Mouse (Mus musculus) hindbrain, postnatal 0 days (tissue): ENCODE measurements at regions not wholly inside any gene's neighbourhood (a gene's known extent, or its start where the extent isn't known, plus 50 kb on each side); places are given as distances from the start of the nearest gene placed in this dataset.
A peak's percentile ranks its signal among the peaks of the same experiment; 100 is the strongest.

Experiments used
- ATAC-seq: fragments of 200-750 bp; cut with Nextera tagmentation; 2 replicates; pipeline ENCODE4 v1.8.0; 2017; ENCODE audit warnings: mild to moderate bottlenecking, moderate TSS enrichment, moderate library complexity
- DNase-seq: peaks from one replicate; pipeline ENCODE4 v3.0.0-alpha.2; 2015; ENCODE audit warnings: low spot score
- H3K27ac ChIP-seq: fragments of 300-500 bp; sonication (generic); 2 replicates; pipeline ENCODE4 v1.5.1; 2014; ENCODE audit warnings: mild to moderate bottlenecking
- H3K27me3 ChIP-seq: fragments of 300-500 bp; sonication (generic); 2 replicates; pipeline ENCODE4 v1.6.1; 2014; ENCODE audit warnings: low read length, mixed read lengths; ENCODE audit not compliant: insufficient read depth
- H3K36me3 ChIP-seq: fragments of 300-500 bp; sonication (generic); 2 replicates; pipeline ENCODE4 v1.6.1; 2014; ENCODE audit warnings: low read length, mixed read lengths; ENCODE audit not compliant: insufficient read depth
- H3K4me1 ChIP-seq: fragments of 300-500 bp; sonication (generic); 2 replicates; pipeline ENCODE4 v1.6.1; 2014; ENCODE audit warnings: antibody characterized with exemption, low read length, mixed read lengths; ENCODE audit not compliant: insufficient read depth
- H3K4me2 ChIP-seq: fragments of 300-500 bp; sonication (generic); 2 replicates; pipeline ENCODE4 v1.6.1; 2014; ENCODE audit warnings: low read depth, mild to moderate bottlenecking, low read length, moderate library complexity, mixed read lengths
- H3K4me3 ChIP-seq: fragments of 300-500 bp; sonication (generic); 2 replicates; pipeline ENCODE4 v1.5.1; 2014; ENCODE audit warnings: low read length
- H3K9ac ChIP-seq: fragments of 300-500 bp; sonication (generic); replicated peaks from 2 replicates; pipeline ENCODE4 v1.6.1; 2014; ENCODE audit warnings: mild to moderate bottlenecking, low read length, moderate library complexity, mixed read lengths
- H3K9me3 ChIP-seq: fragments of 300-500 bp; sonication (generic); 2 replicates; pipeline ENCODE4 v1.6.1; 2016; ENCODE audit warnings: low read length, mixed read lengths
- CTCF ChIP-seq: IDR thresholded peaks from 2 replicates; pipeline ENCODE4 v1.5.1; 2016; ENCODE audit warnings: antibody characterized with exemption, control low read depth, low read depth
- WGBS: fragments of 180-500 bp; shearing (Covaris S2); extraction: QIAGEN DNeasy Blood & Tissue Kit; methylation state at CpG from one replicate; pipeline ENCODE4 v1.1.7; 2014; 5-methylcytosine and 5-hydroxymethylcytosine counted together

DNA sequence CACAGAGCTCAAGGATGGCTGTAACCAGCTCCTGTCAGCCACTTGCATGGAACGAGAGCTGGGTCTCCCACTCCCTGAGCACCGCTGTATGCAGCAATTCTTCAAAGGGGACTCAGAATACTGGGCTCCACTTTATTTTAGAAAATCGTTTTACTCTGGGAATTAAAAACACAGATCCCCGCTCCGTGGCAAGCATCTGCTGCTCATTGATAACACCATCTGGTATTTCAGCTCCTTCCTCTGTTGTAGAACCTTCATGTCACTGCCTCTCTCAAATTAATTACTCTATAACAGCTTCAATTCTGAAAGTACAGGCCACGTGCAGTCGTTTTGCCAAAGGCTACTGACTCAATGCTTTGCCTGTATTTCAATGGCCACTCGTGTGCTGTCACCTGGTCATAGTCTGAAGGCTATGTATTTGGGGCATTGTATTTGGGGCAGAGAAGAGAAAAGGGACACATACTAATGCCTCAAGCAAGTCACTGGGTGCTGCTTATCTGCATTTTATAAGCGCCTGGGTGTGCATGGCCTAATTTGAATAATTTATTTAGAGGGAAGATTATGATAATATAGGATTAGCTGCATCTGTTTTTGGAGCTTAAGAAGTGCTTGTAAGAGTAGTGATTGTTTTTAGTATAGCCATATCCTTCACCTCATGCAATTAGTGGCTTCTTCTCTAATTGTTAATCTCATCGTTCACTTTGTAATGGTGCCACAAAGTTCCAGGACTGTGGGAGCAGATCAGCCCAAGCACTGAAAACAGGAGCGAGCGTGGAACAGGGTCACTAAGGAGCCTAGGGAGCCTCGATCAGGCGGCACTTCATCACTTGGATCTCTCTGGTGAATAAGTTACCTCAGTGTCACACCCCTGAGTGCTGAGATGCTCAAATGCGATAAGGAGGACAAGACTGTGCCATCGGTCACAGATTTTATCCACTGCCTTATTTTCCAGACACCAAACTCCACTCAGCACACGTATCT lies 383.3 kb downstream of the Ins1 start:
- WGBS, result 52% methylated on average over 17 of the region's 17 CpGs
- Histone ChIP-seq H3K9ac (no peak overlapping the region), H3K9me3 (no peaks in the 10 kb centered on the region), H3K27ac (no peak overlapping the region), H3K4me3 (no peak overlapping the region), H3K4me2 (no peak overlapping the region), H3K4me1 (no peaks in the 10 kb centered on the region), H3K36me3 (no peaks in the 10 kb centered on the region), H3K27me3 (no peaks in the 10 kb centered on the region)
- TF ChIP-seq CTCF, result no peak
- DNase-seq (peak; percentile 43), ATAC-seq (peak; percentile 45; the same call in 1 of the 2 replicates)

DNA sequence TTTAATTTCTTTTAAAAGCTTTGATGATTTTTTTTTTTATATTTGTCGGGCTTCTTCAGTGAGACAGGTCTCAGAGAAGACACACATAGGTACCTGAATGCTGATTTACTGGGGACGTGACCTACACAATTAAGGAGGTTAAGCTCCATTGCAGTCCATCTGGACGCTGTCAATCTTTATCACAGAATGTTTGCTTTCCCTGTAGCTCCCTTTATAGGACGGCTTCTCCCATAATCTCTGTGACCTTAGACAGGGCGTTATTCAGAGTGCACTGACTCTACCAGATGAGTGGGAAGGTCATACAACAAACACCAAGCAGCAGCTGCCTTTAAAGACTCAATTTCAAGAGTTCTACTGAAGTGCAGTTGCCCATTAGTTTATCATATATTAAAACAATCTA lies 376.1 kb downstream of the Ins1 start:
- DNase-seq (no peak), ATAC-seq (no peak)
- H3K4me3 ChIP-seq, result no peak overlapping the region
- no peaks in the 10 kb centered on the region for H3K27me3 ChIP-seq
- no peak overlapping the region for H3K27ac ChIP-seq
- H3K4me2 ChIP-seq, result no peak overlapping the region
- no peaks in the 10 kb centered on the region for H3K4me1 ChIP-seq
- WGBS, result 68% methylated on average over 5 of the region's 5 CpGs
- no peaks in the 10 kb centered on the region for H3K36me3 ChIP-seq
- H3K9ac ChIP-seq, result no peak overlapping the region
- TF ChIP-seq CTCF, result no peak
- no peaks in the 10 kb centered on the region for H3K9me3 ChIP-seq

DNA sequence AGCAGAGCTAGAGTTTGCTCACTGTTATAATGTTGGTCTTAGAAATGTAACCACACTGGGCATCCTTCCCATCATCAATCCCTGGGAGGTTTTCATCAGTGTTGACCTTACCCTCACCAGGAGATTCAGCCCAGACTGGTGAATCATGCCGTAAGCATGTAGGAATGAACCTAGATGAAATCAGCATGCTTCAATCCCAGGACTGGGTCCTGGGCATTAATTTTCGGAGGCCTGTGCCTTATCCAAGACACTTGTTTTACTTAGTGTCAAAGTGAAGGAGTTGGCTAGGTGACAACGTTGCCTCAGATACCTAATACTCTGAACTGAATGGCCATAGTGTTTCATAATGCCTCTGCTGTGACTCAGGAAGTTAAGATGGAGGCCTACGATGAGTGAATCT lies 368.4 kb downstream of the Ins1 start:
- no peaks in the 10 kb centered on the region for H3K27me3 ChIP-seq
- 69% methylated on average over 4 of the region's 4 CpGs for WGBS
- no peak for TF ChIP-seq CTCF
- no peak overlapping the region for H3K4me3 ChIP-seq
- H3K36me3 ChIP-seq, result no peaks in the 10 kb centered on the region
- no peaks in the 10 kb centered on the region for H3K9me3 ChIP-seq
- no peak overlapping the region for H3K27ac ChIP-seq
- no peak overlapping the region for H3K9ac ChIP-seq
- no peaks in the 10 kb centered on the region for H3K4me1 ChIP-seq
- ATAC-seq (no peak), DNase-seq (no peak)
- H3K4me2 ChIP-seq, result no peak overlapping the region

GRCm38 (mm10) chr19:52624310-52624709 lies 360.2 kb downstream of the Ins1 start:
- H3K4me3 ChIP-seq, result no peak overlapping the region
- no peak for ATAC-seq
- WGBS, result 63% methylated on average over 5 of the region's 5 CpGs
- no peaks in the 10 kb centered on the region for H3K9me3 ChIP-seq
- no peaks in the 10 kb centered on the region for H3K36me3 ChIP-seq
- no peak overlapping the region for H3K27ac ChIP-seq
- no peak overlapping the region for H3K9ac ChIP-seq
- no peaks in the 10 kb centered on the region for H3K27me3 ChIP-seq
- no peak overlapping the region for H3K4me2 ChIP-seq
- no peaks in the 10 kb centered on the region for H3K4me1 ChIP-seq
- DNase-seq, result no peak
- TF ChIP-seq CTCF, result no peak

- no peaks in the 10 kb centered on the region for H3K27me3 ChIP-seq
- TF ChIP-seq CTCF, result peak; percentile 48
- H3K4me1 ChIP-seq, result no peaks in the 10 kb centered on the region
- no peaks in the 10 kb centered on the region for H3K9me3 ChIP-seq
- H3K4me3 ChIP-seq, result no peak overlapping the region
- H3K36me3 ChIP-seq, result no peaks in the 10 kb centered on the region
- no peak overlapping the region for H3K9ac ChIP-seq
- ATAC-seq, result no peak
- H3K27ac ChIP-seq, result no peak overlapping the region
- peak; percentile 27 for DNase-seq
- no peak overlapping the region for H3K4me2 ChIP-seq
Observed at GRCm38 (mm10) chr19:52623496-52623895, 359.4 kb downstream of the Ins1 start.

DNA sequence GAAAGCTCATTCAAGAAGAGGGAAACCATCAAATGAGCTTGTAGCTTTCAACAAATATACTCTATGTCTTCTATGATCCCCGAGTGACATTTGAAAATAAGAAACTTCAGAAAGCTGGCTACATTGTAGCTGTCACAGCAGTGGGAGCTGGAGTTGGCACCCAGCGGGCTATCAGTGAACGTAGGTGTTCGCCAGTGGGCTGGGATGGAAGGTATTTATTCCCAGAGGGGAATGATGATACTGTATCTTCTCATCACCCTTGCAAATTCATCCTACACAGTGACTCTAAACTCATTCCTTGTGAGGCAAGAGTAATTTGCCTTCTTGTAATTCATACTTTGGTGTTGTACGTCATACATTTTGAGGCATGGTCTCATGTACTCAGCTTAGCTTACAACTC lies 349.3 kb downstream of the Ins1 start:
- no peaks in the 10 kb centered on the region for H3K36me3 ChIP-seq
- no peak for ATAC-seq
- TF ChIP-seq CTCF, result no peak
- H3K4me1 ChIP-seq, result no peaks in the 10 kb centered on the region
- H3K27me3 ChIP-seq, result no peaks in the 10 kb centered on the region
- H3K27ac ChIP-seq, result no peak overlapping the region
- H3K4me2 ChIP-seq, result no peak overlapping the region
- H3K9ac ChIP-seq, result no peak overlapping the region
- no peak overlapping the region for H3K4me3 ChIP-seq
- no peaks in the 10 kb centered on the region for H3K9me3 ChIP-seq
- DNase-seq, result no peak
- 90% methylated on average over 5 of the region's 5 CpGs for WGBS

DNA sequence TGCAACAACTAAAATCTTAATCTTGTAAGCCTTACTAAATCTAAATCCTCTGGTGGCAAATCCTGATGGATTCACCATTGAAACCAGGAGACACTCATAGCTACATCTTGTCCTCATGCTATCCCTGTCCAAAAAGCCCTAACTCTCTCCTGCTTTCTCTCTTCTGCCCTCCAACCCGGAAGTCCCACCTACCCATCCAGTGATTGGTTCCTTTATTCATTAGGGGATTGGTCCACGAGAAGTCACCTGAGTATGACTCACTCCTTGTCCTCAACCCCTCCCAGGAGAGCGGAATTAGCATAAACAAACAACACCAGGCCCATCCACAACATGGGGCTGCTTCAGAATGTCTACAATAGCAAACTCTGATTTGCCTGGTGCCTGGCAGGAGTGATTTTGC lies 342.8 kb downstream of the Ins1 start:
- ATAC-seq (no peak), DNase-seq (no peak)
- no peaks in the 10 kb centered on the region for H3K36me3 ChIP-seq
- no peak overlapping the region for H3K9ac ChIP-seq
- H3K27ac ChIP-seq, result no peak overlapping the region
- no peaks in the 10 kb centered on the region for H3K9me3 ChIP-seq
- H3K4me3 ChIP-seq, result no peak overlapping the region
- 73% methylated on average over 3 of the region's 3 CpGs for WGBS
- TF ChIP-seq CTCF, result no peak
- H3K4me1 ChIP-seq, result no peaks in the 10 kb centered on the region
- H3K4me2 ChIP-seq, result no peak overlapping the region
- H3K27me3 ChIP-seq, result no peaks in the 10 kb centered on the region
